In the genomic region with DNA sequence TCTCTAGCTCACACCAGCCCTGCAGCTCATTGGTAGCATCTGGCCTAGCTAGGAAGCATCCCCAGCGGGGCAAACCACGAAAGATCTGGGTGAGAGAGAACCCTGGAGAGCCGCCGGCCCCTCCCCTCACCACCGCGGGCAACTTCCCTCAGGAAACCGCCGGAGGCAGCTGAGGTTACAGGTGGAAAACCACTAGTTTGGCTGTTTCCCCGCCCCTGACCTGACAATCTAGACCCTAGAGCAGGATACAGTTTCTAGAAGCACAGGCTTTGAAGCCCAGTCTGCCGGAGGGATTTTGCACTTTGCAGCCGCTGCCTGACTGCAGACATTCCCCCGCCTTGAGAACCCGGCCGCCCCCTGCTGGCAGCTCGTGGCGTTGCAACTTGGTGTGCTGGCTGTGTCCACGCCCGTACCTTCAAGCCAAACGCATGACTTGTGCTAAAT, we compare ENCODE assay signal across 8 mouse cellular contexts. TPM values are rescaled to one million over a fixed set of nuclear protein-coding genes. Genes with fewer than 3 reads are reported as not detected.
A peak's percentile ranks its signal among the peaks of the same experiment; 100 is the strongest.
DNase-seq lines count a peak whose midpoint lies in the region; ATAC-seq lines count a peak whose summit lies in the region.

No protein-coding gene starts in this region.

- H3K27me3 ChIP-seq in hindbrain, embryonic 12.5 days, result peaks cover 17% of the 10 kb centered on the region

- WGBS in hindbrain, embryonic 12.5 days, result 2% methylated on average over 19 of the region's 19 CpGs

- H3K9ac ChIP-seq in hindbrain, embryonic 12.5 days, result 0 out of 2 replicates have a peak overlapping the region, but pooled peaks have one; percentile 51

- peak overlapping the region; percentile 55 for H3K4me2 ChIP-seq in hindbrain, embryonic 12.5 days (replicated peaks)

- H3K4me3 ChIP-seq in hindbrain, embryonic 12.5 days, result peak overlapping the region; percentile 22; the same call in 1 of the 2 replicates

- DNase-seq in NIH3T3 (ENCODE audit: low read depth), result peak; percentile 94
- peak; percentile 96 to 98 for DNase-seq in cerebellum, postnatal 10 days
- peak; percentile 57 to 84 for DNase-seq in frontal cortex, postnatal 10 days (ENCODE audit: low spot score in 2 of 2)
- peak; percentile 81 to 83 for DNase-seq in layer of hippocampus, postnatal 14 days (ENCODE audit: low spot score in 2 of 2)
- DNase-seq in lung, postnatal 14 days, result peak; percentile 96
- peak; percentile 89 for DNase-seq in ovary, postnatal 36 days (ENCODE audit: low spot score)
- DNase-seq in thymus, postnatal 14 days, result peak; percentile 94

- H3K4me1 ChIP-seq in hindbrain, embryonic 12.5 days, result peaks cover 6% of the 10 kb centered on the region

- no peak overlapping the region for H3K27ac ChIP-seq in hindbrain, embryonic 12.5 days

- peak; percentile 20; the same call in 1 of the 2 replicates for ATAC-seq in hindbrain, embryonic 12.5 days (ENCODE audit: low FRiP score)

- H3K36me3 ChIP-seq in hindbrain, embryonic 12.5 days, result no peaks in the 10 kb centered on the region

- no peaks in the 10 kb centered on the region for H3K9me3 ChIP-seq in hindbrain, embryonic 12.5 days (replicated peaks)

RNA-seq across cellular contexts. Expression of a gene that starts 6.7 kb away (rescaled TPM):
- 1.0 and 1.3 TPM in 2 replicates for polyA plus RNA-seq in hindbrain, embryonic 12.5 days (2016; fragmentation: Nextera tagmentation; extraction: Ambion mirVana)
- not detected for total RNA-seq in layer of hippocampus, postnatal 14 days (2021)

RNA-seq across cellular contexts. Expression of a gene that starts 19.1 kb away (rescaled TPM):
- 21.0 and 25.1 TPM in 2 replicates for polyA plus RNA-seq in hindbrain, embryonic 12.5 days (2016; fragmentation: Nextera tagmentation; extraction: Ambion mirVana)
- 10 to 100 TPM in 1 of 2 experiments, 1 to 10 TPM in 1; 8.8 to 14.0 TPM for total RNA-seq in layer of hippocampus, postnatal 14 days (2021)

RNA-seq across cellular contexts. Expression of a gene that starts 32.6 kb away (rescaled TPM):
- 1.1 and 2.1 TPM in 2 replicates for polyA plus RNA-seq in hindbrain, embryonic 12.5 days (2016; fragmentation: Nextera tagmentation; extraction: Ambion mirVana)
- total RNA-seq in layer of hippocampus, postnatal 14 days (2021), result under 1 TPM; 0.38 to 0.78 TPM

RNA-seq across cellular contexts. Expression of a gene that starts 39.6 kb away (rescaled TPM):
- polyA plus RNA-seq in hindbrain, embryonic 12.5 days (2016; fragmentation: Nextera tagmentation; extraction: Ambion mirVana), result 60.8 and 67.1 TPM in 2 replicates
- 10 to 100 TPM; 11.6 to 12.7 TPM for total RNA-seq in layer of hippocampus, postnatal 14 days (2021)
